Mouse (Mus musculus) v-Abl transformed pro-B cells (cell line): Measurements from ENCODE around the gene Syt14.

Experiments
- in situ Hi-C, 2 experiments: fragments of 400-800 bp; cut with MboI; formaldehyde crosslinking; loops; one replicate each; pipeline ENCODE4 v1.15.1; 2025; ENCODE audit not compliant: unreplicated experiment in 2 of 2

Gene Syt14

GRCm38 (mm10) chr1:193035371-193036238 is at the start of gene Syt14:
Syt14 (minus strand) TSS chr1:193035775.
- in situ Hi-C loops: no loop called here

GRCm38 (mm10) chr1:193084016-193084415 is 48.4 kb upstream of the Syt14 start:
- in situ Hi-C loops: no loop called here

- in situ Hi-C loops: no loop called here
These were observed 47.5 kb upstream of the Syt14 start for GRCm38 (mm10) chr1:193083051-193083450.

- in situ Hi-C loops: no loop called here
These were observed 46.8 kb upstream of the Syt14 start for GRCm38 (mm10) chr1:193082311-193082921.

GRCm38 (mm10) chr1:193062618-193063017 is 27.0 kb upstream of the Syt14 start:
- in situ Hi-C loops: no loop called here

GRCm38 (mm10) chr1:193060167-193060566 is 24.6 kb upstream of the Syt14 start:
- in situ Hi-C loops: no loop called here

- in situ Hi-C loops: no loop called here
These were observed 24.0 kb upstream of the Syt14 start for GRCm38 (mm10) chr1:193059596-193059995.

GRCm38 (mm10) chr1:193054401-193054800 is 18.8 kb upstream of the Syt14 start:
- in situ Hi-C loops: no loop called here

- in situ Hi-C loops: no loop called here
These were observed 17.5 kb upstream of the Syt14 start for GRCm38 (mm10) chr1:193053065-193053464.

- in situ Hi-C loops: no loop called here
These were observed 12.0 kb upstream of the Syt14 start for GRCm38 (mm10) chr1:193047616-193048015.

GRCm38 (mm10) chr1:193042760-193043295 is 7.3 kb upstream of the Syt14 start:
- in situ Hi-C loops: no loop called here

GRCm38 (mm10) chr1:193034951-193035370 is 614 bp downstream of the Syt14 start:
- in situ Hi-C loops: no loop called here

GRCm38 (mm10) chr1:193024311-193024710 is 11.3 kb downstream of the Syt14 start:
- in situ Hi-C loops: no loop called here

- in situ Hi-C loops: no loop called here
These were observed 23.2 kb downstream of the Syt14 start for GRCm38 (mm10) chr1:193012351-193012750.

- in situ Hi-C loops: no loop called here
These were observed 24.4 kb downstream of the Syt14 start for GRCm38 (mm10) chr1:193011000-193011769.

- in situ Hi-C loops: loop anchor here (5.0 to 10.0 kb wide), 3 partner anchors 118 to 370 kb away; partner anchors contain the start of genes Camk1g (in 1 of the 2), Lamb3 (in 1 of the 2) and Traf3ip3 (in 1 of the 2)
These were observed 31.0 kb downstream of the Syt14 start for GRCm38 (mm10) chr1:193004581-193004980.

GRCm38 (mm10) chr1:193003953-193004352 is 31.6 kb downstream of the Syt14 start:
- in situ Hi-C loops: loop anchor here (5.0 to 10.0 kb wide), 3 partner anchors 118 to 371 kb away; partner anchors contain the start of genes Camk1g (in 1 of the 2), Lamb3 (in 1 of the 2) and Traf3ip3 (in 1 of the 2)

GRCm38 (mm10) chr1:193002307-193002706 is 33.3 kb downstream of the Syt14 start:
- in situ Hi-C loops: loop anchor here (5.0 to 10.0 kb wide), 3 partner anchors 120 to 372 kb away; partner anchors contain the start of genes Camk1g (in 1 of the 2), Lamb3 (in 1 of the 2) and Traf3ip3 (in 1 of the 2)

GRCm38 (mm10) chr1:193001587-193001986 is 34.0 kb downstream of the Syt14 start:
- in situ Hi-C loops: loop anchor here (5.0 to 10.0 kb wide), 3 partner anchors 121 to 373 kb away; partner anchors contain the start of genes Camk1g (in 1 of the 2), Lamb3 (in 1 of the 2) and Traf3ip3 (in 1 of the 2)

- in situ Hi-C loops: loop anchor here (5.0 to 10.0 kb wide), 3 partner anchors 121 to 374 kb away; partner anchors contain the start of genes Camk1g (in 1 of the 2), Lamb3 (in 1 of the 2) and Traf3ip3 (in 1 of the 2)
These were observed 34.7 kb downstream of the Syt14 start for GRCm38 (mm10) chr1:193000908-193001307.
